Mouse (Mus musculus): ENCODE results near the gene Plxnb2. TPM values are rescaled to one million over a fixed set of nuclear protein-coding genes. Genes with fewer than 3 reads are reported as not detected.

The Plxnb2 gene
- total RNA-seq (2021): 10 to 100 TPM; 51.0 to 58.7 TPM

GRCm38 (mm10) chr15:89180571-89181229 lies at the start of gene Plxnb2:
TSS of gene Plxnb2 (minus strand) at chr15:89180788.
- peak; percentile 76 to 82 for DNase-seq

GRCm38 (mm10) chr15:89215611-89216233 lies 35.1 kb upstream of the Plxnb2 start:
- DNase-seq: no peak

DNA sequence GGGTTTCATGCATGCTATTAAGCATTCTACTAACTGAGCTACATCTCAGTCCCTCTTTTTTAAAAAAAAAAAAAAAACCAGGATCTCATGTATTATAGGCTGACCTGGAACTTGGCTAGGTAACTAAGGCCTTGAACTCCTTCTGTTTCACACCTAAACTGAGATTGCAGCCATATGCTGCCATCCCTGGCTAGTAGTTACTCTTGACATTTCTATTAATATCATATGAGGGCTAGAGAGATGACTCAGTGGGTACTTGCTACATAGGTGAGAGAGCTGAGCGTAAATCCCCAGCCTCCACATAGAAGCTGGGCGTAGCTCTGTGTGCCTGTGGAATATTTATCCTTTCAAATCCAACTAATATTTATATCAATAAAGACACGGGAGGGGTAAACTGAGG lies 34.4 kb upstream of the Plxnb2 start:
- no peak for DNase-seq

- no peak for DNase-seq
Observed at GRCm38 (mm10) chr15:89213517-89213916, 32.9 kb upstream of the Plxnb2 start.

DNA sequence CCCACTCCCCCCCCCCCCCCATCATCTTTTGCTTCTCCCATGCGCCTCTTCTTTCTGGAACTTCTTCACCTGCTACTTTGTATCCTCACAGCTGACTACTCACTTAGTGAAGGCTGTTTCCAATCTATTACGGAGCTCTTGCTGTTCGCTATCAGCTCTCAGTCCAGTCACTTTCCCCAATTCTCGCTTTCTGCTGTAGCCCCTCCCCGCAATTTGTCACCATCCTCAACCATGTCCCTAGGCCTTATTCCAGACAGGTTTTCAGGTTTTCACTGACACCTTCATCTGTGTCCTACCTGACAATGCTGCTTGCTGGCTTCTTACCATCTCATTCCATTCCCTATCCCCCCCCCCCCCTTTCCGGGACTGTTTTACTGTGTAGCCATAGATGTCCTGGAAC lies 31.9 kb upstream of the Plxnb2 start:
- DNase-seq: no peak

DNA sequence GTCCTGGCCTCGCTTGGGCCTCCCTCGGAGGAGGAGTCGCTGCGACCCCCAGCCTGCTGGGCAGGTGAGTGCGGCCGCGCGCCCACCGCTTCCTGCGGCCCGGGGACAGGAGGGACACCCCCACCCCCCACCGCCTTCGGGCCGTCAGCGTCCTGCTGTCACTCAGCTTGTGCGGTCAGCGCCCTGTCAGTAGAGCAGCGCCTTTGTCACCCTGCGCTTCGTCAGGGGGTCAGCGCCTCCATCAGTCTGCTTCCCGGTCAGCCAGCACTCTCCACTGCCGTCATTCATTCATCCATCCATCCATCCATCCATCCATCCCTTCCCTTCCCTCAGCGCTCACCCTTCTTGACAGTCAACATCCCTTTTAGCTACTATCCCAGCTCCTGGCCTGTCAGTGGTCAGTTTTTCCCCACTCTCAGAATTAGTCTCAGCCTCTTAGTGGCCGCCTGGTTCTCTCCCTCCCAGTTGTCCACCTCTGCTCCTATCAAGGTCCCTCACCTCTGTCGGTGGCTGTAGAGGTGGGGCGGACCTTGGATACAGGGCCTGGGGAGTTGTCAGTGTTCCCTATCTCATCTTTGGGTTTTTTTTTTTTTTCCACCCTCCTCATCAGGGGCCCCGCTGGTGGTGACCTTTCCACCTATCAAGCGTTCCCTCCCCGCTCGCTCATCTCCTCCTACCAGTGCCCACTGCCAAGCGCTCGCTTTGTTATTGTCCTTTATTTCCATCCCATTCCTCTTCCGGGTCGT lies 31.3 kb upstream of the Plxnb2 start:
- peak in 1 of 2 experiments; percentile 28 for DNase-seq

GRCm38 (mm10) chr15:89210915-89211715 lies 30.5 kb upstream of the Plxnb2 start, which contains the start of gene Ppp6r2:
TSS of gene Ppp6r2 (plus strand) at chr15:89211553.
- peak; percentile 73 to 74 for DNase-seq

DNA sequence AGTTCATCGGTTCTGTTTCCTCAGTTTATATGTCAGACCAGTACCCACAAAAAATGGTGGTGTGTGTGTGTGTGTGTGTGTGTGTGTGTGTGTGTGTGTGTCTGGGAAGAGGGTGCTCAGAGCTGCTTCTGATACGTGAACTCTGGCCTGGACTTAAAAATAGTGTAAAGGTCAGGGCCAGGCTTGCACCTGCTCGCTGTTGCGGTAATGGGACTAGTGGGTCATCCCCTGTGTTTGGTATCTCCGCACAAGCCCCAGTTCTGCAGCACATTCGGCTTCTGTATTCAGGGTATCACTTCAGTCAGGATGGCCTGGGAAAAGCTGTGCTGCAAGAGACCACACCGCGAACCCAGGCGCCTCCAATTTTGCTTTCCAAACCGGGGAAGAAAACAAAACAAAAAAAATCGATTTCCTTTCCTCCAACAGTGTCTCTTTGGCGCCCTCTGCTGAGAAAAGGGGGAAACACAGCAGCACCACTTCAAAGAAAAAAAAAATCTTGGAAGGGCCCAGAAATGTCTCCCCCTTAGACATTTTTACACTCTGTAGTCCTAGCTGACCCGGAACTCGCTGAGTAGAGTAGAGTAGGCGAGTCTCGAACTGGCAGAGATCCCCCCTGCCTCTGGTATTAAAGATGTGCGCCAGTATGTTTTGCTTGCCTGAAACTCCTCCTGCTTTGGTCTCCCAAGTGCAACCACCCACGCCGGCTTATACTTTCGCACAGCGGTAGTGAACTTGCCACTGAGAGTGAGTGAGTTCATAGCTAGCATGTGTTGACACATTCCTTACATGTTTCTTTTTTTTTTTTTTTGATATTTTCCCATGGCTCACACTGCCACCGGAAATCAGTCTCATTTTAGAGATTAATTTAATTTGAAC lies 29.5 kb upstream of the Plxnb2 start:
- DNase-seq: peak; percentile 80 to 87

GRCm38 (mm10) chr15:89207457-89207856 lies 26.9 kb upstream of the Plxnb2 start:
- no peak for DNase-seq

- DNase-seq: no peak
Observed at GRCm38 (mm10) chr15:89197056-89197455, 16.5 kb upstream of the Plxnb2 start.

DNA sequence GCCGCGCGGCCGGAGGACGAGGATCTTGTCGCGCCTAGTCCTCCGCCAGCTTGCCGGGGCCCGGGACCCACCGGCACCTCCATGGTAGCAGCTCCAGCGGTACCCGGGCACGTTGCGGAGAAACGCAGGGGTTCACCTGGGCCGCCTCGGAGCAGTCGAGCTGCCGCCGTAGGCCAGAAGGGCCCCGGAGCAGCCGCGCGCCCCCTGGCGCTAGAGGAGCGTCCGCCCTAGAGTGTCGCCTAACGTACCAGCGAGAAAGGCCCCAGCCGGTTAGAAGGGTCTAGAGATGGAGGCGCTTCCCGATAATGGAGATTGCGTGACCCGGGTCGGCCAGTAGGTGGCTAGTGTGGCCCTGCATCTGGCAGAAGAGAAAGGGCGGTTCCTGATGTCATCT lies 15.7 kb upstream of the Plxnb2 start, which contains the start of gene Dennd6b:
Gene Dennd6b (minus strand): TSS at position 184 of the 394 bp plus-strand sequence.
- peak; percentile 95 to 97 for DNase-seq

DNA sequence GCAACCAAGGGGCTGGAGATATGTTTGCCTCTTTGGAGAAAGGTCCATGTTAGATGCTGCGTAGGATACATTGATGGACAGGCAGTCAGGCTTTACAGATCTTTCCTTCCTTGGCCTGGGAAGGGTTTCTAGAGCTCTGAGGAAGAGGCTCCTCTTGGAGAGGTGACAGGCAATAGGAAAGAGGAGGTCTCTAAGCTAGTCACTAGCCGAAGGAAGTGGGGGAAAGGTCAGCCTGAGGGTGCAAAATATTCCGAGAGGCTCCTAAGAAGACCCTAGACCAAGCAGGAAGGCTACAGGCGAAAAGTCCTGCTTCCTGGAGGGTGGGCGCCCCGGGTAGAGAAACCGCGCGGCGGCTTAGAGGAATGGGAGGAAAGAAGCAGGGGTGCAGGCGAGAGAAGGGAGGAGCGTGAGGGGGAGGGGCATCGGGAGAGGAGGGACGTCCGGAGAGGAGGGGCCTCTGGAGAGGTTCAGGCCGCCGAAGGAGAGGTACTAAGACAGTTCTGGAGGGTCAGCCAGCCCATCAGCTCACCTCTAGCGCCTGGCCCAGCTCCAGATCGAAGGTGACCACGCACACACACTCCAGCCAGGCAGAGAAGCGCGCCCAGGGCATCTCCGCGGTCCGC lies 15.2 kb upstream of the Plxnb2 start:
- peak; percentile 90 to 91 for DNase-seq

- no peak for DNase-seq
Observed at GRCm38 (mm10) chr15:89195261-89195681, 14.7 kb upstream of the Plxnb2 start.

- no peak for DNase-seq
Observed at GRCm38 (mm10) chr15:89184937-89185227, 4.3 kb upstream of the Plxnb2 start.

DNA sequence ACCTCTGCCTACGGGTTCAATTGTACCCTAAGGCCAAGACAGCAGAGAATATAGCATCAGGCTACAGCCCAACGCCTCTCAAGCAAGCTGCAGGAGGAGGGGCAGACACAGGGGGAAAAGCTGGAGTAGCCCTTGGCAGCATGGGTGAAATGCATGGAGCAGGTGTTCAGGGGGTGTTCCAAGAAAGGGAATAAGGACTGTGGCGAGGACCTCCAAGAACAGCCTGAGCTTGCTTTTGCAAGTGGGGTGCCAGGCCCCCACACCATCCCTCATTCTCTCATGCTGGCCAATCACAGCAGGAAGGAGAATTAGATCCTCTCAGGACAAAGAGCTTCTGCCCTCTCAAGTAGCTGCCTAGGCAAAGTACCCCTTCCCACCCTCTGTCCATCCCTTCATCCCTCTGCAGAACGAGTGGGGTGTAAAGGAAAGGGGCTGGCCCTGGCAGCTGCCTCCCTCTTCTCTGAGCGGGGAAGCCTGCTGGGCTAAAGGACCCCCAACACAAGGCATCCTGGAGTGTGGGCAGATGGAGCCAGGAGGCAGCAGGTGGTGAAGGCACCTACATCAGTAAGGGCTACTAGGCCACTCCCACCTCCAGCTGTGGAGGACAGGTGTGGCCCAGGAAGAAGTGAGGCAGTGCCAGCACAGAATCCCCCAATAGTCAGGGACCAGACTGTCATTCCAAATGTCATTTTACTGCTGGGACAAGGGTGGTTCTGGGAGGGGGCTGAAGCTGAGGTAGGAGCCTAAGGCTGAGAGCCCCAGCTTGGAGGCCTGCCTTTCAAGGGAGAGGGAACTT lies 3.8 kb upstream of the Plxnb2 start:
- no peak for DNase-seq

DNA sequence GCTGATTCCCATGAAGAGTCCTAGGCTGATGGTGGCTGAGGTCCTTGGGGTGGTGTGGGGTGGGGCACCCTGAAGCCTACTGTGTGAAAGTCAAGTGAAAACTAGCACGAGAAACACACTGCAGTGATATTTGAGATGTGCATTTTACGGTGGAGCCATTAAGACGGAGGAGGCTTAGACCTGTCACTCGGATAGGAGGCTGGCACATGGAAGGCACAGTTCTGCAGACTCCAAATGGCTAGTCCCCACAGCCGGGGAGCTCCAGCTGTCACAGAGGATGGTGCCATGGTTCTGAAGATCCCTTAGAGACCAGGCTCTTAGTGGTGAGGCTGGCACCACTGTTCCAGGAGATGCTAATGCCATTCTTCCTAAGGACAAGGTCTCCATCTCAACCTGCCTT lies 2.3 kb upstream of the Plxnb2 start:
- DNase-seq: no peak

GRCm38 (mm10) chr15:89182328-89182741 lies 1.7 kb upstream of the Plxnb2 start:
- DNase-seq: no peak

- DNase-seq: no peak
Observed at GRCm38 (mm10) chr15:89181561-89182270, 1.1 kb upstream of the Plxnb2 start.

DNA sequence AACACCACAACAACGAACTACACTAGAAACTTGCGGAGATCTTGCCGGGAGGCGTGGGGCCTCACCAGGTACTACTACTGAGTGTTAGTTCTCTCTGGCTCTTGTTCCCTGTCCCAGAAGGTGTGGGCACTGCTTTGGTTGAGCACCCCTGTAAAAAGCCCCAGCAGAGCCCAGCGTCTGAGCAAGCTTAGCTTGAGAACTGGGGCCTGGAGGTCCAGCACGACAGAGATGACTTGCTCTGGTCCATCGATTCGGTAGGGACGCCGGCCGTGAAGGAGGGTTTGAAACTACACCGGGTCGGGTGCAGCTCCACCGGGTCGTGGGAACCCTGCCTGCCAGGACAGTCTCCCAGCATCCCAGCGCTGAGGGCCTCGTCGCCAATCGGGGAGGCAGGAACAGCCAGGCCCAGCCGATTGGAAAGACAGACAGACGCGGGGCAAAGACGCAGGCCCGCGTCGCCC lies 477 bp downstream of the Plxnb2 start:
- no peak for DNase-seq

GRCm38 (mm10) chr15:89179630-89179964 lies 991 bp downstream of the Plxnb2 start:
- no peak for DNase-seq
